Comparison of ENCODE assay signal across 12 mouse cellular contexts in genomic region chr11:21194851-21195250, GRCm38 (mm10).
"Had no signal": no experiment of that assay in that cellular context is flagged by ENCODE, and none has a peak within 500 bp of the region (broad histone marks: within the 10 kb centered on the region; RNA-seq: fewer than 3 reads in every experiment).

No protein-coding gene starts in this region.

- DNase-seq: left cerebral cortex, postnatal 4 days; liver; liver, embryonic 13.5 days; liver, postnatal 0 days; lung, adult 18-20 months; lung, adult 2 months; lung, embryonic 14.5 days; lung, postnatal 10 days; lung, postnatal 14 days; lung, postnatal 36 days; lung, postnatal 4 days; midbrain, embryonic 14.5 days had no signal
